Mouse (Mus musculus): ENCODE results near the gene Trp53bp1.
A peak's percentile ranks its signal among the peaks of the same experiment; 100 is the strongest.

Trp53bp1 gene

DNA sequence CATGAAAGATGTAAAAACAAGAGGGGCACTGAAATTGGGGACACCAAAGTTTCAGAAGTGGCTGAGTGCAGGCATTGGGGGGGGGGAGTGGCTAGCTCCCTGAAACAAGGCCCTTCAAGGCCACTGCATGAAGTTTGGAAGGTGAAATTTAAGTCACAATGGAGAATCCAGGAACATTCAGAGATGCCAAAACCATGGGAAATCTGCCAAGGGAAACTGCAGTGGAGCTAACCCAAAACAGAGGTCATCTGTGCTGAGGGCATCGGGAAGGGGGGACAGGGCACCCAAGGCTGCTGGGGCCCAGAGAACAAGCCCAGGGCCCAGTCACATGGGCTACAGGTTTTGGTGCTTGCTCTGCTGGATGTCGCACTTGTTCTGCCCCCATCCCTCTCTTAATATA is 21.4 kb downstream of the Trp53bp1 start:
- no peak for DNase-seq (ENCODE audit: low spot score in 2 of 2)

DNA sequence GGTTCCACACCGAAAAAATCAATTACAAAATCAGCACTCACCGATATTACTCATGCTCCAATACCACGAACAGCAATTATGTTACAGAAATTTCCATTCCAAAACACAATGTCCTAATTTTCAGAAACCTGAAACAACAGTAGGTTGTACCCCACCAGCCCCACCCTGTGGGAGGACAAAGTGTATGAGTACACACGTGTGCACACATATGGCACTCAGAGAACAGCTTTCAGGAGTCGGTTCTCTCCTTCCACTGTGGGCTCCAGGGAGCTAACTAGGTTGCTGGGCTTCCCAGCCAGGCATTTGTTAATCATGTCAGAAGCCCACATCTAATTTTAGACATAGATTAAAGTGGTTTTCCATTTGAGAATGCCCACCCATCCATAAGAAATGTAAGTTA is 27.1 kb downstream of the Trp53bp1 start:
- DNase-seq (ENCODE audit: low spot score in 2 of 2) = no peak

DNA sequence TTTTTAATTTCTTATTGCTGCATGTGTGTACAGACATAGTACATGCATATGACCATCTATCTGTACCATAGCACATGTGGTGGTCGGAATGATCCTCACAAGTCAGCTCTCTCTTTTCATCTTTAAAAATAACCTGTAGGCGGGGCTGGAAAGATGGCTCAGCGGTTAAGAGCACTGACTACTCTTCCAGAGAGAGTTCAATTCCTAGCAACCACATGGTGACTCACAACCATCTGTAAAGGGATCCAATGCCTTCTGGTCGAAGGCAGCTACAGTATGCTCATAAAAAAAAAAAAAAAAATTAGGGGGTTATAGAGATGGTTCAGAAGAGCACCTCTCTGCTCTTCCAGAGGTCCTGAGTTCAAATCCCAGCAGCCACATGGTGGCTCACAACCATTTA is 31.8 kb downstream of the Trp53bp1 start:
- DNase-seq (ENCODE audit: low spot score in 2 of 2) = no peak

DNA sequence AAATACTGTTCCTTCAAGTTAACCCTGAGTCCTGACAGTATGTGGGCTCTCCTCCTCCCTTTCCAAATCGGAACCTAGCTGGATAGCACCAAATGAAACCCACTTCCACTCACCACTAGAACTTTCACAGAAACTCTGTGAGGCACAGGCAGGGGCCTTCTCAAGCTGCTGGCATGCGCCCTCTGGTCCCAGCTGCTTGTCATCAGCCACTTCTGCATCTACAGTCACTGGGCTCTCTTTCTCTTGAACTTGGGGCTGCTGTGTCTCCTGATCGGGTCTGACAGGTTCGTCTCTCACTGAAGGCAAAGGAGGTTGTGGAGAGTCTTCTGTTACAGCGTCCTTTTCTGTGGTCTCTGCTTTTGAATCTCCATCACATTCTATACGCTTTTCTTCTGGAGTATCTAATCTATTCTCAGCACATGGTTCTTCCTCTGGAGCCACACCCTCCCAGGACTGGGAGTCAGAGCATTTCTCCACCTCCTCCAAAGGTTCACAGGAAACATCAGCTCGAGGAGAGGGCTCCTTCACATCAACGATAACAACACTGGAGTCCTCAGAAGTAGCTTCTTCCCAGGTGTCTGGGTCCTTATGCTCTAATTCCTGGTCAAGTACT is 35.6 kb downstream of the Trp53bp1 start:
- DNase-seq (ENCODE audit: low spot score in 2 of 2) = no peak

DNA sequence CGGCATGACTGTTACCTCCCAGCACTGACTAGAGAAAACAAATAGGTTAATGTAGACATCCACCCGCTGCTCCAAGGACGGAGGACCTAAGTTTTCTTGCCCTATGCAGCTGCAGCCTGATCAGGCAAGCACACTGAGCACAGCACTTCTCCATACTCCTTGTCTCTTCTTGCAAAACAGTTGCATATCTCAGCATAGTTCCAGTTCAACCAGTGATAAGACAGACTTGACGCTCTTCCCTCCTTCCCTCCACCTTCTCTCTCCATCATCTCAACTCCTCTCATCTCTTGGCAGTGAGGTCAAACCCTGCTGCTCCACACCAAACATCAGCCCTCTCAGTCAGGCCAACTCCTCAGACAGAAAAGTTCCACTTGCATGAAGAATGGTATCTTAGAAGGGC is 43.1 kb downstream of the Trp53bp1 start:
- no peak for DNase-seq (ENCODE audit: low spot score in 2 of 2)

DNA sequence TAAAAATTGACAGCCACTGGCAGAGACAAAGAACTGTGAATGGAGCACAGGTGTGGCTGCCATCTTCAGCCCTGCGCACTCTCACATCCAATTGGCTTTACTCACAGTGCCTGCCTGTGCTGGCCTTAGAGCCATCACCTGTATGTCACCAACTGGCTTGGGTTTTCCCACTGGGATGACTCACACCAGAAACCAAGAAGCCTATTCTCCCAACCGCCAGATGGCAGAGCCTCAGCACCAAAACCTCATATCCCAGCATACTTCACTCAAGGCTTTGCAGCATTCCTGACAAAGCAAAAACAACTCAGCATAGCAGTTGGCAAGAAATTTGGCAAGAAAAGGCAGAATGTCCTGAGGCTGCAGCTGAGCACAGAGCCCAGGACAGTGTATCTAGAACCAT is 48.2 kb downstream of the Trp53bp1 start:
- DNase-seq (ENCODE audit: low spot score in 2 of 2) = peak; percentile 37 to 48

DNA sequence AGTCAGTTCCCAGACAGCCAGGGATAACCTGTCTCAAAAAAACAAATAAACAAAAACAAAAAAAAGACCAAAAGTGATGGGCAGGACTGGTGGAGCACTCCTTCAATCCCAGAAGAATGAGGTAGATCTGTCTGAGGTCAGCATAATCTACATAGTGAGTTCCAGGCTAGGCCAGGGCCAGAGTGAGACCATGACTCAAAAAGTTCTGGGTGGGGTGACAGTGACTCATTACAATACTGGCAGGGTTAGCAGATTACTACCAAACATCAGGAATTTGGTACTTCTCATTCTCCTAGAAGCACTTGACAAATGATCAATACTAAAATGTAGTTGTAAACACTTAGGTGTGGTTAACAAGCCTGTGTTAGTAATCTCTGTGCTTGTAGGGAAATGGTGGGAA is 51.2 kb downstream of the Trp53bp1 start:
- no peak for DNase-seq (ENCODE audit: low spot score in 2 of 2)

DNA sequence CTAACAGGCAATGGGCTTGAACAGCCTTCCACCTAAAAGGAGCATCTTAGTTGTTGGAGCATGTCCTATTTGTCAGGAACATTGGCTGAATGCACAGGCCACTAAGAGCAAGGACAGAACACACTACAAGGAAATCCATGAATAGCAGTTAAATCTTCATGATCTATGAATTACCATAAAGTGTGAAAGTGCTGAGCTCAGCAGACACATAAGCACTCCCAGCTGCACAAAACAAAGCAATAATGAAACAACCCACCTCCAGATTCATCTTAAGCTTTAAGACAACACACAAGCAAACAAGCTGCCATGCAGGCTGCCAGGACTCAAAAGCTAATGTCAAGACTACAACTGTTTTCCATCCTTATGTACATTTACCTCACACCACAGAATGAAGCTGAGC is 52.0 kb downstream of the Trp53bp1 start:
- no peak for DNase-seq (ENCODE audit: low spot score in 2 of 2)

DNA sequence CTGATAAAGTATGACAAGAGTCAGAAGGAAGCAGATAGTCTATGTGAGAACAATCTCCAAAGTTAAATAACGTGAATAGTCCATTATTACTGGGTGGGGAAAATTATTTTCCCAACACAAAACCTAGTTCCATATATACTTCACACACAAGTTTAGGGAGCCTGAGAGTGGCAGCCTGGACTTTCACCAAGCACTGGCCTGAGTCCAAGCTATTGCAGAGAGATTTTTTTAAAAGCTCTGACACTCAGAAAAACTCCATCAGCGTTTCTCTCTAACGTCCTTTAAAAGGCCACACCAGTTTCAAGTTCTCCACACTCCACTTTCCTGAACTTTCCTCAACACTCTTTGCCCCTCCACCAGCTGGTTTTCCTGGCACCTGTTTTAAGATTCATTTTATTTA is 56.7 kb downstream of the Trp53bp1 start:
- DNase-seq (ENCODE audit: low spot score in 2 of 2) = no peak

DNA sequence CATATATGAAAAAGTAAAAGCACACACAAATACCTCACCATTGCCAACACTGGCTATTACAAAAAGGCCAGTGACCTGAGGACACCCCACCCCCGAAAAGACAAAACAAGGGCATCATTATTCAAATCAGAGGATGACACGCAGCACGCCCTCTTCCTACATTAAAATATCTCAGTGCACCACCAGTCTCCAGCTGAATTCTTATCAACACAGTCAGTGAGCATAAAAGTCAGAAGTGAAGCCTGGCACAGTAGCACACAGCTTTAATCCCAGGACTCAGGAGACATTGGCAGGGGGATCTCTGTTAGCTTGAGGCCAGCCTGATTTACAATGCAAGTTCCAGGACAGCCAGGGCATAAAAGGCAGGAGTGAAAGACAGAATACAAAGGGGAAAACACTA is 64.7 kb downstream of the Trp53bp1 start:
- no peak for DNase-seq (ENCODE audit: low spot score in 2 of 2)

DNA sequence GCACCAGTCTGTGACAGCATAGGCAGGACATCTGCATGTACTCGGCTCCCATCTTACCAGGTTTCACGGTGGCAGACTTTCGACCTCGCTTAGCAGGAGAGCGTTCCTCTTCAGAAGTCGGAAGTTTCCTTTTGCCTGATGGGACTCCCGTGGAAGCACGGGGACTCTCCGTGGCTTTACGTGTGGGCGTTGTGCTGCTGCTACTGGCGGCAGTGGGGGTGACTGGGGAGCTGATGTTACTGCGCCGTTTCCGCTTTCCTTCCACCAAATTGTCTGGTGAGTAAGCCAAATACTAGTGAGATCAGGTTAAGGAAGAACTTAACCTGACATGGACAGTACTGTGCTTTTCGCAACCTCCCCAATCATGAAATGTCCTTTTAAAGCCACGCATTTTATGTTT is 66.9 kb downstream of the Trp53bp1 start:
- DNase-seq (ENCODE audit: low spot score in 2 of 2) = no peak

DNA sequence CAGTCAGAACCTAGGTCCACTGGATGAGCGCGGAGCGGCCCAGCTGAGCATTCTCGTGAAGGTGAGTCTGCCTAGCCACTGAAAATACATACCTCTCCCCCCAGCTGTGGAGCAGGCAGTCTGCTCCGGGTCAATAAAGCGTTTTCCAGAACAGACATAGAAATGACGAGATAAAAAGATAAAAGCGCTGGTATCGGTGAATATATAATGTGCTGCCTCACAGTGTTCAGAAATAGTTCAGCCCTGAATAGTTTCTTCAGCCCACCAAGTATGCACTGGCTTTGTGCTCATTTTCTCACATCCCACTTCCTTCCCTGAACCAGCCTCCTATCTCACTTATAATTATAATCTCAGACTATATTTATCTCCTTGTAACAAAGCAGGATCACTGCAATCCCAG is 75.7 kb downstream of the Trp53bp1 start:
- DNase-seq (ENCODE audit: low spot score in 2 of 2) = peak in 1 of 2 experiments; percentile 65

DNA sequence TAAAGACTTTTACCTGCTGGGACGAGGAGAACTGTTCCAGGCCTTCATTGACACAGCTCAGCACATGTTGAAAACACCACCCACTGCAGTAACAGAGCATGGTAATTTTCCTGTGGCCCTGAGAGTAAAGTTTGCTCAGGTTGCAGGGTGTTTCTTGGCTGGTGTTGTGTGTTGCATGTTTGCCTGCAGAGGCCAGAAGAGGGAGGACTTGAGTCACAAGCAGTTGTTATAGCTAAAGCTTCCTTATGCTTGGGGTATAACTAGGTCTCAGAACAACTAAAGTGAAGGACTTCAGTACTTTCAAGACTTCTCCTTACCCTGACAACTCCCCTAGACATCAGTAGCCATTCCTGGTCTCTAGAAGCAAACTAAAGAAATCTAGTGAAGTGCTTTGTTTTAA is 82.7 kb downstream of the Trp53bp1 start:
- no peak for DNase-seq (ENCODE audit: low spot score in 2 of 2)

DNA sequence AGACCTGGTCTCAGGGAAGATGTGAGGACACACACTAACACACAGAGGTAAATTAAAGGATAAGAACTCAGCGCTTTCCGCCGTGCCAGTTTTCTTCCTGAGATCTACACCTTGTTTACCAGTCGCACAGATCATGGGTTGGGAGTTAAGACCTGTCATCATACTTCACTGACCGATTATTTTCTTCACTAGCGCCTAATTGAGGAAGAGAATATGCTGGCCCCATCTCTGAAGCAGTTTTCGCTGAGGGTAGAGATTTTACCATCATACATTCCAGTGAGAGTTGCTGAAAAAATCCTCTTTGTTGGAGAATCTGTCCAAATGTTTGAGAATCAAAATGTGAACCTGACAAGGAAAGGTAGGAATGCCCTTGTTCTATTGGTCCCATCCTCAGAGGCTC is 87.1 kb downstream of the Trp53bp1 start:
- no peak for DNase-seq (ENCODE audit: low spot score in 2 of 2)

DNA sequence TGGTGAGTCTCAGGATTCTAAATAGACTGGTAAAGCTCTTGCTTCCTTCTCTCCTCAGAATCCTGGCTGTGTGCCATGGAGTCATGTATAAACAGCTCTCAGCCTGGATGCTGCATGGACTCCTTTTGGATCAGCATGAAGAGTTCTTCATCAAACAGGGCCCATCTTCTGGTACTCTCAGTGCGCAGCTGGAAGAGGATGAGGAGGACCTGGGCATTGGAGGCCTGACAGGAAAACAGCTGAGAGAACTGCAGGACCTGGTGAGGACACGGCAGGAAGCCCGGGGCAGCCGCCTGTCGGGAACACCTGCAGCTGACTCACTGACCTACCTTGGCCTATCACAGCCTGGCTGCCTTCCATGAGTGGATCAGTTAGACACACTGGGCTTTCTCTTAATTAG is 87.8 kb downstream of the Trp53bp1 start:
- DNase-seq (ENCODE audit: low spot score in 2 of 2) = peak in 1 of 2 experiments; percentile 46

DNA sequence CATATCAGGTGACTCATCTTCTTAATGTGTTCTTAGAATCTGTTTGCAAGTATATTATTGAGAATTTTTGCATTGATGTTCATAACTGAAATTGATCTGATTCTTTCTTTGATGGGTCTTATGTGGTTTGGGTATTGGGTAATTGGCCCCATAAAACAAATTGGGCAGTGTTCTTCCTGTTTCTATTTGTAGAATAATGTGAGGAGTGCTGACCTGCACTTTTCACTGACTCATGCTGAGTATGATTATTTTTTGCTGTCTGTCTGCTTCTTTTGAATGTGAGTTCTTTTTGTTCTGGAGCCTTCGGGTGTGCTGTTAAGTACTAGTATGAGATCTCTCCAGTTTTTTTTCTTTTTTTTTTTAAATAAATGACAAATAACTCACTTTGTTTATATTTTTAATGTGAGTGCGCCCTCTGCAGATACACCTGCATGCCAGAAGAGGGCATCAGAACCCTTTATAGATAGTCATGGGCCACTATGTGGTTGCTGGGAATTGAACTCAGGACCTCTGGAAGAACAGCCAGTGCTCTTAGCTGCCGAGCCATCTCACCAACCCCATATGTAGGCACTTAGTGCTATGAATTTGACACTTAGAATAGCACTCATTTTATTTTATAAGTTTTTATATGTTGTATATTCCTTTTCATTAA is 92.3 kb downstream of the Trp53bp1 start:
- no peak for DNase-seq (ENCODE audit: low spot score in 2 of 2)

DNA sequence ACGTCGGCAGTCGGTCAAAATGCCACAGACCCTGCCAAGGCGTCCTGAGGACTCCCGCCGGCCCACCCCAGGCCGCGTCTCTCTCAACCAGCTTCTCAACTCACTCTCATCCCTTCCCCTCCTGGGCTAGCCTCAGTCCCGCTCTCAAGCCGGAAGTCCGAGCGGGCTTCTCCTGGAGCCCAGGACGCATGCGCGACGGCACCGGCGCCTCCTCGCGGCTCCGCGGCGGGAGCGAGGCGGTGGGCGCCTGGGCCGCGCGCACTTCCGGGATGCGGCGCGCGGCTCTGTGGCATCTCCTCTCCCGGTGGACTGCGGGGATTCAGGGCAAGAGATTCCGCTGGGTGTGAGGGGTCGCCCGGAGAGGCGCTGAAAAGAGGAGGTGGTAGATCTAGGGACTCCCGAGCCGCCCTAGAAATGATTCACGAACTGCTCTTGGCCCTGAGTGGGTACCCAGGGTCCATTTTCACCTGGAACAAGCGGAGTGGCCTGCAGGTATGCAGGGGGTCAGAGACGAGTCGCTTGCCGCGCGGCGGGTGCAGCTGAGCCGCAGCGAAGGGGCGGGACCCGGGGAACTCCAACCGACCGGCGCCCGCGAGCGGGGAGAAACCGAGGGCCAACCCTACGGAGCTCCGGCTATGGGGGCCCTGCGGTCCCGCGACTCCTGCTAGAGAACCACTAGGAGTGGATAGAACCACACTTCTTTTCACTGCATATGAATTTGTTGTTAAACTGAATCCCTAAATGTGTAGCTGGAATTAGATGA is 100.0 kb downstream of the Trp53bp1 start, which contains the start of gene Zscan29:
Zscan29 (minus strand) TSS at position 146 of the 763 bp plus-strand sequence.
- peak; percentile 90 to 91 for DNase-seq (ENCODE audit: low spot score in 2 of 2)

DNA sequence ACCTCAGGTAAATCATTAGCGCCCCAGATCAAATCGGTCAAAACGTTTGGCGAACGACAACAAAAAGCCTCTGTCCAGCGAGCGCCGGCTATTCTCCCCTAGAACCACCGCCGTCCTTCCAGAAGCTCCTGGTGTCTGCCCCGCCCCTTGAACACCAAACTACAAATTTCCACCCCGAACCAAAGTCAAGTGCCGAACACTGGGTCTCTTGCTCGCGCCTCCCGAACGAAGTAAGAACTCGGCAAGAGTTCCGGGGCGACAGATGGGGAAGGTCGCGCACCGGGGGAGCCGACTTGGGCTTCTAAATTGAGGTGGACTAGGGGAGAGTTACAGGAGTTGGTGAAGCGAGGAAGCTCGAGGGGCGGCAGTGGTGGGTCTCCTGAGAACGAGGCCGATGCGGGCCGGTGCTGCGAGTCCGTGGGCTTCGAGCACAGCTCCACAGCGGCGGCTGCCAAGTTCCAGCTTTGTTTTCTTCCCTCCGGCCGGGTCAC is 100.7 kb downstream of the Trp53bp1 start, which contains the start of gene Tubgcp4:
Tubgcp4 (plus strand) TSS at position 174 of the 491 bp plus-strand sequence.
- peak in 1 of 2 experiments; percentile 33 for DNase-seq (ENCODE audit: low spot score in 2 of 2)

DNA sequence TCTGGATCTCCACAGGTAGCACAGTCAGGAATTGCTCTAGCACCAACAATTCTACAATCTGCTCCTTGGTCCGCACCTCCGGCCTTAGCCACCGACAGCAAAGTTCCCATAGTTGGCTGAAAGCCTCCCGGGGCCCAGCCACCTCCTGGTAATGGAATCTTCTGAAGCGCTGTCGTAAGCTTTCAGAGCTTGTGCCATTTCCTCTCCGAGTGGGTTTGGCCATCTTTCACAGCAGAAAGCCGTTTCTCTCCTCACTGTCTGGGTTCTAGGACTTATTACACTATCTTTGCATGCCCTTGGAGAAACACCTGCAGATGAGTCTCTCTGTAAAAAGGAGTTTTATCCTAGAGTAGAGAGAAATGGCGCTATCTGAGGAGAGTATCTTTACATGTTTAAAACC is 101.3 kb downstream of the Trp53bp1 start:
- DNase-seq (ENCODE audit: low spot score in 2 of 2) = no peak

DNA sequence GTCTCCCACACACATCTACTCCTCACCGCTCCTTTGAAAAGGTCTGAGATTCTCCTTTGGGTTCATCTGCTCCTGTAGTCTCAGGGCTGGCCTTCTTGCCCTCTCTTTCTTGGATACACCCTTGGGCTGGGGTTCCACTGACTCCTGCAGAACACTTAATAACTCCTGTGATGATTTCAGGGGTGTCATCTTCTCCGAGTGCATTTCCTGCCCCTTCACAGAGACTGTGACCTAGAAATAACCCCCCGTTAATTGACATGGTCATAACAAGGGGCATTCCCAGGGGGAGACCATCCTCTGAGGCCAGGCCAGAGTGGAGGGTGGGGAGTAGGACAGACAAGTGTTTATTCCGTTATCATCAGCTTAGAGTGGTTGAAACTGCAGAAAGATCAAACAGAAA is 102.0 kb downstream of the Trp53bp1 start:
- no peak for DNase-seq (ENCODE audit: low spot score in 2 of 2)

DNA sequence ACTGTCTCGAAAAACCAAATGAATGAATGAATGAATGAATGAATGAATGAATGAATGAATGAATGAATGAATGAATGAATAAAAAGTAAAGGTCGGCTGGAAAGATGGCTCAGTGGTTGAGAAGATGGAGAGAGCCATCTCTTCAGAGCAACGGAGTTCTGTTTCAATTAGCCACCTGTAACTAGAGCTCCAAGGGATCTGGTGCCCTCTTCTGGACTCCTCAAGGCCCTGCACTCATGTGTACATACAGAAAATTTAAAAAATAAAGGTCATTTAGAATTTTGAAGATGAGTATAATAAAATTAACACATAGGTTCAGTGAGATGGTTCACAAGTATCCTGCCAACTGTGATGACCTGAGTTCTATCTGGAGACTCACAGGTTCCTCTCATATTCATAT is 118.1 kb downstream of the Trp53bp1 start:
- no peak for DNase-seq (ENCODE audit: low spot score in 2 of 2)

DNA sequence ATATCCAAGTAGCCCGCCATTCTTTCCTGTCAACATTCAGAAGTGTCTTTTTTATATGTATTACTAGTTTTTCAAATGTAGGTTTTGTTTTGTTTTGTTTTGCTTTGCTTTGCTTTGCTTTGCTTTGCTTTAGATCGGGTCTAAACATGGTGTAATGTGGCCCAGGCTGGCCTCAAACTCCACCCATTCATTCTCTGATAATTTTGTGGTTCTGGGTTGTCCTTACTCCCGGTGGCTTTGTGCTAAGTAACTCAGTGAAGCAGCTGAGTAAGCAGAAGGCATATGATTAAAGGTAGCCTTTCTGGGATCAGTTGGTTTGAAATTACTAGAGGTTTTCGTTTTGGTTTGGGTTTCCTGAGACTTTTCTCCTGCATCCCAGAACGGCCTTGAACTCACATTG is 121.5 kb downstream of the Trp53bp1 start:
- DNase-seq (ENCODE audit: low spot score in 2 of 2) = no peak
